Mouse (Mus musculus): ENCODE measurements around the gene Smg1.
"Not testable (repeated sequence)": the region's sequence is repeated elsewhere in the genome, so short reads cannot be mapped to it uniquely, and the experiment has no call there.

The Smg1 gene

GRCm38 (mm10) chr7:118250482-118251160 is 7.2 kb upstream of the Smg1 start:
- in situ Hi-C loops (cut with MboI, MseI), result no loop called here

- in situ Hi-C loops (cut with MboI, MseI), result loop anchor here (5.0 to 10.0 kb wide), 3 partner anchors 33 to 1925 kb away; no protein-coding TSS in a partner anchor
Measured at GRCm38 (mm10) chr7:118249563-118249962, 6.1 kb upstream of the Smg1 start.

GRCm38 (mm10) chr7:118248069-118248468 is 4.6 kb upstream of the Smg1 start:
- in situ Hi-C loops (cut with MboI, MseI), result loop anchor here (5.0 to 10.0 kb wide), 3 partner anchors 34 to 1923 kb away; no protein-coding TSS in a partner anchor

GRCm38 (mm10) chr7:118245260-118245659 is 1.8 kb upstream of the Smg1 start:
- in situ Hi-C loops (cut with MboI, MseI), result loop anchor here (5.0 to 10.0 kb wide), 3 partner anchors 37 to 1920 kb away; no protein-coding TSS in a partner anchor

GRCm38 (mm10) chr7:118242911-118243412 is 508 bp downstream of the Smg1 start:
- in situ Hi-C loops (cut with MboI, MseI), result loop anchor here in 1 of 2 experiments (10.0 kb wide), 1 partner anchor 1918 kb away; no protein-coding TSS in a partner anchor

- in situ Hi-C loops (cut with MboI, MseI), result loop anchor here in 1 of 2 experiments (10.0 kb wide), 1 partner anchor 1918 kb away; no protein-coding TSS in a partner anchor
Measured at GRCm38 (mm10) chr7:118242309-118242708, 1.2 kb downstream of the Smg1 start.

- in situ Hi-C loops (cut with MboI, MseI), result loop anchor here in 1 of 2 experiments (10.0 kb wide), 1 partner anchor 1916 kb away; no protein-coding TSS in a partner anchor
Measured at GRCm38 (mm10) chr7:118240402-118240801, 3.1 kb downstream of the Smg1 start.

GRCm38 (mm10) chr7:118239996-118240395 is 3.5 kb downstream of the Smg1 start:
- in situ Hi-C loops (cut with MboI, MseI), result loop anchor here in 1 of 2 experiments (10.0 kb wide), 1 partner anchor 1915 kb away; no protein-coding TSS in a partner anchor

GRCm38 (mm10) chr7:118236949-118237348 is 6.5 kb downstream of the Smg1 start:
- in situ Hi-C loops (cut with MboI, MseI), result no loop called here

GRCm38 (mm10) chr7:118234236-118234635 is 9.2 kb downstream of the Smg1 start:
- in situ Hi-C loops (cut with MboI, MseI), result no loop called here

- in situ Hi-C loops (cut with MboI, MseI), result no loop called here
Measured at GRCm38 (mm10) chr7:118232613-118233012, 10.9 kb downstream of the Smg1 start.

GRCm38 (mm10) chr7:118219777-118220176 is 23.7 kb downstream of the Smg1 start:
- in situ Hi-C loops (cut with MboI, MseI), result loop anchor here in 1 of 2 experiments (5.0 to 10.0 kb wide), 2 partner anchors 78 to 245 kb away; no protein-coding TSS in a partner anchor

GRCm38 (mm10) chr7:118206396-118206795 is 37.1 kb downstream of the Smg1 start:
- in situ Hi-C loops (cut with MboI, MseI), result no loop called here

- in situ Hi-C loops (cut with MboI, MseI), result loop anchor here in 1 of 2 experiments (5.0 kb wide), 1 partner anchor 48 kb away; no protein-coding TSS in a partner anchor
Measured at GRCm38 (mm10) chr7:118195756-118196155, 47.7 kb downstream of the Smg1 start.

GRCm38 (mm10) chr7:118185878-118186277 is 57.6 kb downstream of the Smg1 start:
- in situ Hi-C loops (cut with MboI, MseI), result no loop called here

- in situ Hi-C loops (cut with MboI, MseI), result loop anchor here in 1 of 2 experiments (5.0 kb wide), 1 partner anchor 42 kb away; no protein-coding TSS in a partner anchor
Measured at GRCm38 (mm10) chr7:118184604-118185003, 58.9 kb downstream of the Smg1 start.

- in situ Hi-C loops (cut with MboI, MseI), result loop anchor here in 1 of 2 experiments (5.0 kb wide), 1 partner anchor 39 kb away; no protein-coding TSS in a partner anchor
Measured at GRCm38 (mm10) chr7:118181123-118181522, 62.3 kb downstream of the Smg1 start.

GRCm38 (mm10) chr7:118179782-118180181 is 63.7 kb downstream of the Smg1 start:
- in situ Hi-C loops (cut with MboI, MseI), result loop anchor here in 1 of 2 experiments (5.0 kb wide), 1 partner anchor 37 kb away; no protein-coding TSS in a partner anchor

- in situ Hi-C loops (cut with MboI, MseI), result no loop called here
Measured at GRCm38 (mm10) chr7:118175821-118176355, 67.6 kb downstream of the Smg1 start.

- in situ Hi-C loops (cut with MboI, MseI), result not testable (repeated sequence)
Measured at GRCm38 (mm10) chr7:118170125-118170524, 73.3 kb downstream of the Smg1 start.

- in situ Hi-C loops (cut with MboI, MseI), result no loop called here
Measured at GRCm38 (mm10) chr7:118163006-118163405, 80.5 kb downstream of the Smg1 start.

GRCm38 (mm10) chr7:118160121-118160520 is 83.3 kb downstream of the Smg1 start:
- in situ Hi-C loops (cut with MboI, MseI), result no loop called here

Measured in T-helper 17 cell (primary cell).